Mouse (Mus musculus) testis, adult 2 months (tissue): ENCODE measurements at regions not wholly inside any gene's neighbourhood (a gene's known extent, or its start where the extent isn't known, plus 50 kb on each side); places are given as distances from the start of the nearest gene placed in this dataset.

ENCODE experiments used
- CTCF ChIP-seq: fragments of 200-500 bp; IDR thresholded peaks from 2 replicates; pipeline ENCODE4 v1.5.1; 2012; ENCODE audit warnings: low read depth, mild to moderate bottlenecking, inconsistent platforms, low read length, moderate library complexity; ENCODE audit not compliant: control insufficient read depth, insufficient read depth, insufficient replicate concordance
- POLR2A ChIP-seq: fragments of 200-500 bp; IDR thresholded peaks from 2 replicates; pipeline ENCODE4 v1.6.1; 2012; ENCODE audit warnings: low read depth, mild to moderate bottlenecking, inconsistent platforms, low read length, moderate library complexity; ENCODE audit not compliant: control insufficient read depth

DNA sequence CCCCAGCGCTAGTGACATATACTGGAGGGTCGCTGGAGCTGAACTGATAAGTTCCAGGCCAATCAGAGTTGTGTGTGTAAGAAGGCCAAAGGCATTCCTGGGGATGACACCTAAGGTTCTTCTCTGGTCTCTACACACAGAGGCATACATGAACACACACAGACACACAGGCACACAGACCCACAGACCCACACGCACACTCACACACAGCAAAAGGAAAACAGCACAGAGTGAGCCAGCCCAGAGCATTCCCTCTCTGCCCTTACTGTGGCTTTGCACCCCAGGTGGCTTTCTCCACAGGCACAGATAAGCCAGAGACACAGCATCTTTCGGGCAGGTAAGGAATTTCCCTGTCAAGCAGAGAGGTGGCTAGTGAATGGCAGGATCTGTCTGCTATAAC, 307.1 kb downstream of the Satb1 start:
- TF ChIP-seq POLR2A, result no peak
- TF ChIP-seq CTCF, result no peak
